Mouse (Mus musculus) heart, postnatal 0 days (tissue): ENCODE measurements around the gene Lcn4. TPM values are rescaled to one million over a fixed set of nuclear protein-coding genes. Genes with fewer than 3 reads are reported as not detected.

ENCODE experiments used
- ATAC-seq: fragments of 200-750 bp; cut with Nextera tagmentation; 2 replicates; pipeline ENCODE4 v1.8.0; 2017; ENCODE audit warnings: low read depth, moderate number of reproducible peaks, moderate library complexity; ENCODE audit not compliant: insufficient read depth
- DNase-seq: peaks from one replicate; pipeline ENCODE4 v3.0.0-alpha.2; 2016; ENCODE audit warnings: low spot score
- H3K27ac ChIP-seq: fragments of 300-500 bp; sonication (generic); 2 replicates; pipeline ENCODE4 v1.5.1; 2014; ENCODE audit warnings: low read depth, mild to moderate bottlenecking
- H3K27me3 ChIP-seq: fragments of 300-500 bp; sonication (generic); 2 replicates; pipeline ENCODE4 v1.6.1; 2014; ENCODE audit warnings: low read length, mixed read lengths; ENCODE audit not compliant: control insufficient read depth, insufficient read depth
- H3K36me3 ChIP-seq: fragments of 300-500 bp; sonication (generic); replicated peaks from 2 replicates; pipeline ENCODE4 v1.6.1; 2014; ENCODE audit warnings: low read length, mixed read lengths; ENCODE audit not compliant: control insufficient read depth, insufficient read depth
- H3K4me1 ChIP-seq: fragments of 300-500 bp; sonication (generic); 2 replicates; pipeline ENCODE4 v1.6.1; 2014; ENCODE audit warnings: antibody characterized with exemption; ENCODE audit not compliant: control insufficient read depth, insufficient read depth
- H3K4me2 ChIP-seq: fragments of 300-500 bp; sonication (generic); 2 replicates; pipeline ENCODE4 v1.6.1; 2014; ENCODE audit warnings: low read depth, mild to moderate bottlenecking, low read length, moderate library complexity
- H3K4me3 ChIP-seq: fragments of 300-500 bp; sonication (generic); 2 replicates; pipeline ENCODE4 v1.5.1; 2014; ENCODE audit warnings: low read depth, low read length
- H3K9ac ChIP-seq: fragments of 300-500 bp; sonication (generic); replicated peaks from 2 replicates; pipeline ENCODE4 v1.6.1; 2014; ENCODE audit warnings: low read depth, low read length, mixed read lengths
- H3K9me3 ChIP-seq: fragments of 300-500 bp; sonication (generic); replicated peaks from 2 replicates; pipeline ENCODE4 v1.6.1; 2016; ENCODE audit warnings: low read length; ENCODE audit not compliant: control insufficient read depth
- CTCF ChIP-seq: IDR thresholded peaks from 2 replicates; pipeline ENCODE4 v1.5.1; 2016; ENCODE audit warnings: antibody characterized with exemption, control low read depth, low read depth
- EP300 ChIP-seq: IDR thresholded peaks from 2 replicates; pipeline ENCODE4 v1.6.1; 2016; ENCODE audit warnings: antibody characterized with exemption, low read depth
- WGBS: fragments of 180-500 bp; shearing (Covaris S2); extraction: QIAGEN DNeasy Blood & Tissue Kit; methylation state at CpG from one replicate; pipeline ENCODE4 v1.1.7; 2014; 5-methylcytosine and 5-hydroxymethylcytosine counted together
- polyA plus RNA-seq: library from polyadenylated mRNA; unstranded; fragments of >200 nt; fragmentation: Nextera tagmentation; extraction: Ambion mirVana; gene quantifications from 2 replicates; pipeline ENCODE4 v1.2.1, GENCODE M21; 2015
- total RNA-seq: library from RNA; depleted of rRNA; stranded (reverse); fragments of >200 nt; gene quantifications from 2 replicates; pipeline ENCODE4 v1.2.3, GENCODE M21; 2014; ENCODE audit warnings: low replicate concordance

The Lcn4 gene
- total and polyA plus RNA-seq, 2 experiments from 2014 or later, result not detected

DNA sequence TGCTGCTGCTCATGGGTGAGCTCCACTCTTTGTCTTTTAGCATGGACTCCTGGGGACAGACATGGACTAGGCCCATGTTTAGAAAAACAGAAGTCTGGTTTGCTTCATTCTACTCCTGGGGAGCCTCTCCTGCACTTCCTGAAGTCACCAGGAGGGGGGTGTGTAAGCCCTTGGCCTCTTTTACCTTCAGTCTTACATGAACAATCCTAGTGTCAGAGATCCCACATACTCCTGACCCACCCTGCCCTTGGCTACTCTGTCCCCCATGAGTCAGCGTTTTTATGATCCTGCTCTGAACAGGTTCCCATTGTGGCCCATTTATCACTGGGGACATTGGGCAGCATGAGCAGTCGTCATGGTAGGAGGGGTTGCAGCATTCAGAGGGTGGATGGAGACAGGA is 27.1 kb downstream of the Lcn4 start:
- no peak for ATAC-seq

DNA sequence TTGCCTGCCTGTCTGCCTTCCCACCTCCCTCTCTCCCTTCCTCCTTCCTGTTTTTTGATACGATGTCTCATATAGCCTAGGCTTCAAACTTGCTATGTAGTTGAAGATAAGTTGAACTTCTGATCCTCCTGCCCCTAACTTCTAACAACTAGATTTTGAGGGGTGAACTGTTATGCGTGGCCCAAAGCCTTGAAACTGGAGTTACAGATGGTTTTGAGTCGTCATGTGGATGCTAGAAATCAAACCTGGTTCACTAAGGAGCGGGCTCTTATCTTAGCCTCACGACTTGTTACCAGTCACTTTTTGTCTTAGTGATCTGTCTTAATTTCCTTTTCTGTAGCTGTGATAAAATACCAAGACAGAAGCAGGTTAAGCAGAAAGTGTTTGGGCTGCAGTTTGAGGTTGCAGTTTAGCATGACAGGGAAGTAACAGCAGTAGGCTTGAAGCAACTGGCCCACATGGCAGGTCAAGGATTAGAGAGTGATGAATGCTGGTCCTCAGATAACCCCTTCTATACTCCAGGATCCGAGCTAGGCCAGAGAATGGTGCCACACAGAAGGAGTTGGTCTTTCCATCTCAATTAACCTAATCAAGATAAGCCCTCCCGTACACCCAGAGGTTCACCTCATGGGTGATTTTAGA is 30.0 kb downstream of the Lcn4 start:
- no peak overlapping the region for H3K4me2 ChIP-seq
- no peak overlapping the region for H3K4me3 ChIP-seq
- no peak overlapping the region for H3K27ac ChIP-seq
- ATAC-seq, result no peak
- H3K27me3 ChIP-seq, result no peaks in the 10 kb centered on the region
- peaks cover 21% of the 10 kb centered on the region for H3K36me3 ChIP-seq
- peaks cover 19% of the 10 kb centered on the region for H3K4me1 ChIP-seq
- no peak overlapping the region for H3K9ac ChIP-seq
- DNase-seq, result no peak
- 66% methylated on average over 7 of the region's 7 CpGs for WGBS
- TF ChIP-seq EP300 (no peak), CTCF (no peak)
- no peaks in the 10 kb centered on the region for H3K9me3 ChIP-seq

More for the DNA sequence above, 27.1 kb downstream of the Lcn4 start:
- DNase-seq, result no peak
- H3K4me1 ChIP-seq, result peaks cover 7% of the 10 kb centered on the region
- H3K4me2 ChIP-seq, result no peak overlapping the region
- H3K27me3 ChIP-seq, result no peaks in the 10 kb centered on the region
- H3K4me3 ChIP-seq, result no peak overlapping the region
- H3K27ac ChIP-seq, result no peak overlapping the region
- H3K9me3 ChIP-seq, result no peaks in the 10 kb centered on the region
- 53% methylated on average over 2 of the region's 2 CpGs for WGBS
- H3K36me3 ChIP-seq, result no peaks in the 10 kb centered on the region
- no peak overlapping the region for H3K9ac ChIP-seq
- peak; percentile 46 for TF ChIP-seq CTCF
- TF ChIP-seq EP300, result no peak

DNA sequence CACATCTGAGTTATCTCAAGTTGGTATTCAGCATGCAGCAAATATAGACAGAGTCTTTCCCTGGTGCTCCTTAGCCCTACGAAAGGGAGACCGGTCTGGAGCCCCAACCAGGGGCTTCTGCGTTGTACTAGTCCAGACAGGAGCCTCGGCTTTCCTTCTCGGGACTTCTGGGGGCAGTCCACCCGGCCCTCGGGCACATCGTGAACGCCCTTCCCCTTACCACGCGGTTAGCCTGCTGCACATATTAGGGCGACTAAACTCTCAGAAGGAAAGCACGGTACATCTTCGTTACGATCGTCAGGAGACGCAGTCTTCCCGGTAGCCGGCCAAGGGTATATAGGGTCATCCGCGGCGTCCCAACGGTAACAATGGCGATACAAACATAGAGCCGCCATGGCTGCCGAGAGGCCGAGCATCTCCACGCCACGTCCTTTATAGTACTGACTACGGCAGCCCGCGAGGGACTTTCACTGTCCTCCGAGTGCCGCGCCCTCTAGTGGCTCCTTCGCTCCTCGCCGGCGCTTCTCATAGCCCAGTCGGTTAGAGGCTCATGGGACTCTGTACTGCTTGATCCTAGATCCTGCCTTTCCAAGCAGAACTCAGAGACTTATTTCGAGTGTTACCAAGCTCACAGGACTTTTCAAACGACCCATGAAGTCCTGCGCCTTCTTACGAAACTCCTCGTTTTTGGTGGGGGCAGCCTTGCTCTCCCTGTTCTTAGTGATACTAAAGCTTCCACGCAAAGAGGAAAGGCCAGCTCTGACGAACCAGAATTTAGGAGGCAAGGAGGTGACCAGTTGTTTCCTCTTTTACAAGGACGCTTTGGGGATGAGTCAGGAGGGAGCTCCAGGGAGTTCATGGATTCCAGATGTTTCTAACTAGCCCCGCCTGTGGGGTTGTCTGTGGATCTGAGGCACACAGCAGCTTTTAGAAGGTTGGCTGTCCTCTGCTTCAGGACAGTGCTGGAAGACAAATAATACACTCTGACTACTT is 30.9 kb downstream of the Lcn4 start:
- H3K9ac ChIP-seq, result peak overlapping the region; percentile 83
- WGBS, result 5% methylated on average over 49 of the region's 49 CpGs

DNA sequence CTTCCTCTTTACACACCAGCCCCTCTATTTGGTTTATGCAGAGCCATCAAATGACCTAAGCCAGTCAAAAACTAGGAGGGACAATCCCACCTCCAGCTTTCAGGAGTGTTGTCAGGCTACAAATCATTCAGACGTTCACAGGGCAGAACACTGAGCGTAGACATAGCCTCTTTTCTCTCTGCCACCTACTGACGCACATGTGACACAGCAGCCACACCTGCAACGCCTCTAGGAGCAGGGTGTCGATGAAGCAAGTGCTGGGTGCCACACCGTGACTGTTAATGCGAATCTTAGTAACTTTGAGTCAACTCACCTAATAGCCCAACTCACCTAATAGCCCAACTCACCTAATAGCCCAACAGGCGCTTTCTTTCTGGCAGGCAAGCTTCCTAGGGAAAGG is 32.0 kb downstream of the Lcn4 start:
- H3K4me1 ChIP-seq, result peaks cover 15% of the 10 kb centered on the region
- TF ChIP-seq CTCF, result peak; percentile 59
- TF ChIP-seq EP300, result no peak
- peaks cover 29% of the 10 kb centered on the region for H3K36me3 ChIP-seq
- peak overlapping the region; percentile 86 for H3K4me3 ChIP-seq
- peak overlapping the region; percentile 73 for H3K4me2 ChIP-seq
- no peaks in the 10 kb centered on the region for H3K9me3 ChIP-seq
- DNase-seq (peak; percentile 44), ATAC-seq (peak; percentile 33; the same call in 1 of the 2 replicates)
- H3K9ac ChIP-seq, result peak overlapping the region; percentile 83; the same call in 1 of the 2 replicates
- 6% methylated on average over 8 of the region's 8 CpGs for WGBS
- H3K27me3 ChIP-seq, result no peaks in the 10 kb centered on the region
- H3K27ac ChIP-seq, result no peak overlapping the region

More for the DNA sequence above, 30.9 kb downstream of the Lcn4 start:
- H3K9me3 ChIP-seq, result no peaks in the 10 kb centered on the region
- TF ChIP-seq CTCF (peak; percentile 93), EP300 (peak; percentile 57; the same call in 1 of the 2 replicates)
- H3K4me3 ChIP-seq, result peak overlapping the region; percentile 86
- peak; percentile 90 for DNase-seq
- H3K4me2 ChIP-seq, result peak overlapping the region; percentile 73
- no peaks in the 10 kb centered on the region for H3K27me3 ChIP-seq
- H3K36me3 ChIP-seq, result peaks cover 29% of the 10 kb centered on the region
- peaks cover 19% of the 10 kb centered on the region for H3K4me1 ChIP-seq
- peak overlapping the region; percentile 80 for H3K27ac ChIP-seq
- ATAC-seq, result peak; percentile 85

DNA sequence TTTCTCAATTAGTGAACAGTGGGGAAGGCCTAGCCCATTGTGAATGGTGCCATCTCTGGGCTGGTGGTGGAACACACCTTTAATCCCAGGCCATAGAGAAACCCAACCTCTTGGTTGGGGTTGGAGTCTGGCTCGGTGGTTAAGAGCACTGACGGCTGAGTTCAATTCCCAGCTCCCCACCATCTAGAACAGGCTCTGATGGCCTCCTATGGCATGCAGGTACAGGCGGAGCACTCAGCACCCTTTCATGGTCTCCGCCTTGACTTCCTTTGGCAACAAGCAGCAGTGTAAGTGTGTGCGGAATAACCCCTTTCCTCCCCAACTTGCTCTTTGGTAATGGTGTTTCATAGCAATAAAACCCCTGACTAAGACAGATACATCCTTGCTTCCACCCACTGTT is 32.5 kb downstream of the Lcn4 start:
- Histone ChIP-seq H3K36me3 (peaks cover 29% of the 10 kb centered on the region), H3K4me1 (peaks cover 15% of the 10 kb centered on the region), H3K4me2 (peak overlapping the region; percentile 73), H3K27ac (no peak overlapping the region), H3K9ac (no peak overlapping the region), H3K27me3 (no peaks in the 10 kb centered on the region), H3K4me3 (peak overlapping the region; percentile 86), H3K9me3 (no peaks in the 10 kb centered on the region)
- ATAC-seq (no peak), DNase-seq (no peak)
- TF ChIP-seq CTCF (no peak), EP300 (no peak)
- WGBS, result 61% methylated on average over 5 of the region's 5 CpGs
